Mouse (Mus musculus) CH12.LX (cell line): ENCODE data around the gene Afdn.

ENCODE experiments used
- CHD1 ChIP-seq: IDR thresholded peaks from 2 replicates; pipeline ENCODE4 v1.6.1; 2012; ENCODE audit warnings: low read depth, low read length, improper control_type of control experiment, inconsistent platforms
- CTCF ChIP-seq, 2 experiments: IDR thresholded peaks in 1 of 2; conservative IDR thresholded peaks in 1 of 2; 2 replicates each; pipeline ENCODE4 v1.5.1; 2011 to 2012; ENCODE audit warnings: low read depth in 2 of 2, low read length in 2 of 2, improper control_type of control experiment in 1 of 2, inconsistent platforms in 1 of 2, mild to moderate bottlenecking in 1 of 2, moderate library complexity in 1 of 2
- E2F4 ChIP-seq: IDR thresholded peaks from 2 replicates; pipeline ENCODE4 v1.6.1; 2011; ENCODE audit warnings: low read depth, low read length, improper control_type of control experiment; ENCODE audit not compliant: insufficient replicate concordance
- ETS1 ChIP-seq: conservative IDR thresholded peaks from 2 replicates; pipeline ENCODE4 v1.6.1; 2012; ENCODE audit warnings: low read depth, mild to moderate bottlenecking, inconsistent platforms, low read length, improper control_type of control experiment, moderate library complexity
- JUND ChIP-seq: conservative IDR thresholded peaks from 2 replicates; pipeline ENCODE4 v1.6.1; 2011; ENCODE audit warnings: low read depth, low read length, improper control_type of control experiment
- KAT2A ChIP-seq: IDR thresholded peaks from 2 replicates; pipeline ENCODE4 v1.6.1; 2012; ENCODE audit warnings: low read length, improper control_type of control experiment, inconsistent platforms; ENCODE audit not compliant: insufficient replicate concordance
- MEF2A ChIP-seq: IDR thresholded peaks from 2 replicates; pipeline ENCODE4 v1.6.1; 2014; ENCODE audit warnings: low read depth, mild to moderate bottlenecking, inconsistent platforms, low read length, improper control_type of control experiment, borderline replicate concordance
- POLR2A ChIP-seq: IDR thresholded peaks from 2 replicates; pipeline ENCODE4 v1.6.1; 2011; ENCODE audit warnings: low read depth, mild to moderate bottlenecking, improper control_type of control experiment, low read length
- ZKSCAN1 ChIP-seq: IDR thresholded peaks from 2 replicates; pipeline ENCODE4 v1.6.1; 2012; ENCODE audit warnings: low read depth, inconsistent platforms, low read length, improper control_type of control experiment, borderline replicate concordance

- TF ChIP-seq KAT2A (no peak), CTCF (conservative IDR thresholded peaks at IDR 0.05 in 1 of 2, IDR thresholded peaks at IDR 0.05 in 1 of 2; ENCODE audit: low read depth in 2 of 2, low read length in 2 of 2) (no peak), MEF2A (no peak), ZKSCAN1 (no peak), JUND (no peak), CHD1 (no peak), E2F4 (no peak), ETS1 (no peak), POLR2A (no peak)
Measured at GRCm38 (mm10) chr17:13760675-13761178, 388 bp downstream of the Afdn start.
